8 mouse cellular contexts compared by ENCODE assay signal in genomic region chr5:136171363-136172341, GRCm38 (mm10). TPM values are rescaled to one million over a fixed set of nuclear protein-coding genes. Genes with fewer than 3 reads are reported as not detected.
A peak's percentile ranks its signal among the peaks of the same experiment; 100 is the strongest.
DNase-seq lines count a peak whose midpoint lies in the region; ATAC-seq and TF ChIP-seq lines count a peak whose summit lies in the region.

No protein-coding gene starts in this region.

- H3K27me3 ChIP-seq in Patski = no peaks in the 10 kb centered on the region
- no peaks in the 10 kb centered on the region for H3K27me3 ChIP-seq in forebrain, embryonic 16.5 days (replicated peaks; ENCODE audit: control insufficient read depth, insufficient read depth, low read length)
- no peaks in the 10 kb centered on the region for H3K27me3 ChIP-seq in limb, embryonic 14.5 days (ENCODE audit: control insufficient read depth, insufficient read depth, low read length)
- H3K27me3 ChIP-seq in midbrain, postnatal 0 days (ENCODE audit: insufficient read depth, low read length) = no peaks in the 10 kb centered on the region

- no peaks in the 10 kb centered on the region for H3K36me3 ChIP-seq in forebrain, embryonic 16.5 days (ENCODE audit: control insufficient read depth, insufficient read depth)
- no peaks in the 10 kb centered on the region; the same call in 1 of the 2 replicates for H3K36me3 ChIP-seq in limb, embryonic 14.5 days (ENCODE audit: control insufficient read depth, insufficient read depth, low read length)
- 0 out of 2 replicates have a peak, but pooled peaks cover 4% of the 10 kb centered on the region for H3K36me3 ChIP-seq in midbrain, postnatal 0 days (ENCODE audit: insufficient read depth, low read length)

- POLR2A ChIA-PET in Patski (lab: Charles Lee) = no interaction called here

- in situ Hi-C loops in Patski (cut with MboI; ENCODE audit: low pct_unique_long_range_greater_than_20kb) = no loop called here

- DNase-seq in layer of hippocampus, adult 9-11 months = peak; percentile 51
- DNase-seq in layer of hippocampus, adult 9-10 months (ENCODE audit: low spot score) = no peak
- peak; percentile 78 for DNase-seq in Patski (ENCODE audit: low read depth, low spot score)
- peak; percentile 50 for DNase-seq in limb, embryonic 14.5 days (ENCODE audit: low spot score)
- DNase-seq in midbrain, postnatal 0 days (ENCODE audit: low spot score) = no peak
- no peak for DNase-seq in yolk sac, embryonic 10.5 days (ENCODE audit: low spot score)
- no peak for DNase-seq in frontal cortex, postnatal 14 days (ENCODE audit: low spot score in 2 of 2)

- peak overlapping the region; percentile 94 for H3K4me2 ChIP-seq in forebrain, embryonic 16.5 days (ENCODE audit: low read length)
- H3K4me2 ChIP-seq in limb, embryonic 14.5 days (replicated peaks; ENCODE audit: low read depth, low read length, severe bottlenecking) = peak overlapping the region; percentile 93
- peak overlapping the region; percentile 81 for H3K4me2 ChIP-seq in midbrain, postnatal 0 days (ENCODE audit: low read depth, low read length, poor library complexity, severe bottlenecking)

- no peak for TF ChIP-seq CTCF in Patski (IDR thresholded peaks at IDR 0.05)
- no peak for TF ChIP-seq CTCF in midbrain, postnatal 0 days (IDR thresholded peaks at IDR 0.05)

- H3K9ac ChIP-seq in forebrain, embryonic 16.5 days (replicated peaks; ENCODE audit: low read depth, low read length) = peak overlapping the region; percentile 77
- H3K9ac ChIP-seq in limb, embryonic 14.5 days (ENCODE audit: low read depth, low read length, severe bottlenecking) = no peak overlapping the region
- peak overlapping the region; percentile 74; the same call in 1 of the 2 replicates for H3K9ac ChIP-seq in midbrain, postnatal 0 days (replicated peaks; ENCODE audit: low read length, poor library complexity, severe bottlenecking)

- ATAC-seq in Patski = peak; percentile 32
- no peak for ATAC-seq in forebrain, embryonic 16.5 days
- ATAC-seq in limb, embryonic 14.5 days (ENCODE audit: low FRiP score, low read depth) = no peak
- no peak for ATAC-seq in midbrain, postnatal 0 days (ENCODE audit: low FRiP score)

- H3K27ac ChIP-seq in forebrain, embryonic 16.5 days (ENCODE audit: low read length) = peak overlapping the region; percentile 77
- no peak overlapping the region for H3K27ac ChIP-seq in limb, embryonic 14.5 days (replicated peaks; ENCODE audit: low read depth, low read length)
- H3K27ac ChIP-seq in midbrain, postnatal 0 days (ENCODE audit: low read depth, low read length) = peak overlapping the region; percentile 84; the same call in 1 of the 2 replicates

- 32% methylated on average over 17 of the region's 17 CpGs for WGBS in forebrain, embryonic 16.5 days
- WGBS in limb, embryonic 14.5 days = 35% methylated on average over 17 of the region's 17 CpGs
- WGBS in midbrain, postnatal 0 days = 38% methylated on average over 17 of the region's 17 CpGs

- H3K4me1 ChIP-seq in forebrain, embryonic 16.5 days (replicated peaks; ENCODE audit: control insufficient read depth, insufficient read depth, low read length) = peaks cover 34% of the 10 kb centered on the region
- peaks cover 7% of the 10 kb centered on the region for H3K4me1 ChIP-seq in limb, embryonic 14.5 days (ENCODE audit: control insufficient read depth, insufficient read depth, low read length)
- H3K4me1 ChIP-seq in midbrain, postnatal 0 days (ENCODE audit: insufficient read depth, low read length) = peaks cover 5% of the 10 kb centered on the region; the same call in 1 of the 2 replicates

- peak overlapping the region; percentile 74 for H3K4me3 ChIP-seq in forebrain, embryonic 16.5 days (replicated peaks; ENCODE audit: low read length)
- H3K4me3 ChIP-seq in limb, embryonic 14.5 days (replicated peaks; ENCODE audit: low read length) = peak overlapping the region; percentile 60
- peak overlapping the region; percentile 55 for H3K4me3 ChIP-seq in midbrain, postnatal 0 days (ENCODE audit: low read depth, low read length)

- no peak for TF ChIP-seq POLR2A in limb, embryonic 14.5 days (IDR thresholded peaks at IDR 0.05; ENCODE audit: borderline replicate concordance, extremely low read depth, insufficient read depth, insufficient read length)

- CTCF ChIA-PET in Patski (lab: Charles Lee) = interaction anchor here (1.2 to 8.3 kb wide), 4 partner anchors 9 to 38 kb away, joined by 3 to 34 read pairs (median 4); no protein-coding TSS in a partner anchor

- H3K9me3 ChIP-seq in forebrain, embryonic 16.5 days (ENCODE audit: control insufficient read depth, low read length) = no peaks in the 10 kb centered on the region
- no peaks in the 10 kb centered on the region for H3K9me3 ChIP-seq in limb, embryonic 14.5 days (ENCODE audit: control insufficient read depth, low read length)
- H3K9me3 ChIP-seq in midbrain, postnatal 0 days (ENCODE audit: low read length) = no peaks in the 10 kb centered on the region

RNA-seq across cellular contexts. Expression of gene Orai2, which starts 1.1 kb away (rescaled TPM):
- polyA plus RNA-seq in Patski (2021) = 40.0 TPM
- polyA plus RNA-seq in forebrain, embryonic 16.5 days (2015; fragmentation: Nextera tagmentation; extraction: Ambion mirVana) = 41.1 and 44.2 TPM in 2 replicates
- polyA plus RNA-seq in limb, embryonic 14.5 days (2012; rRNA removed) = 13.7 and 18.4 TPM in 2 replicates
- 9.0 and 10.2 TPM in 2 replicates for polyA plus RNA-seq in limb, embryonic 14.5 days (2014; fragmentation: Nextera tagmentation; extraction: Ambion mirVana)
- 108 and 136 TPM in 2 replicates for total RNA-seq in midbrain, postnatal 0 days (2014; rRNA removed)
- 68.8 and 70.8 TPM in 2 replicates for polyA plus RNA-seq in midbrain, postnatal 0 days (2015; fragmentation: Nextera tagmentation; extraction: Ambion mirVana)

RNA-seq across cellular contexts. Expression of gene Prkrip1, which starts 27.1 kb away (rescaled TPM):
- polyA plus RNA-seq in Patski (2021) = 63.4 TPM
- 54.0 and 63.0 TPM in 2 replicates for polyA plus RNA-seq in forebrain, embryonic 16.5 days (2015; fragmentation: Nextera tagmentation; extraction: Ambion mirVana)
- polyA plus RNA-seq in limb, embryonic 14.5 days (2012; rRNA removed) = 20.4 and 32.4 TPM in 2 replicates
- 52.3 and 53.0 TPM in 2 replicates for polyA plus RNA-seq in limb, embryonic 14.5 days (2014; fragmentation: Nextera tagmentation; extraction: Ambion mirVana)
- total RNA-seq in midbrain, postnatal 0 days (2014; rRNA removed) = 7.9 and 24.0 TPM in 2 replicates
- polyA plus RNA-seq in midbrain, postnatal 0 days (2015; fragmentation: Nextera tagmentation; extraction: Ambion mirVana) = 64.9 and 68.9 TPM in 2 replicates

RNA-seq across cellular contexts. Expression of gene Alkbh4, which starts 35.7 kb away (rescaled TPM):
- 11.2 TPM for polyA plus RNA-seq in Patski (2021)
- 18.0 and 19.4 TPM in 2 replicates for polyA plus RNA-seq in forebrain, embryonic 16.5 days (2015; fragmentation: Nextera tagmentation; extraction: Ambion mirVana)
- polyA plus RNA-seq in limb, embryonic 14.5 days (2012; rRNA removed) = 20.0 and 28.9 TPM in 2 replicates
- polyA plus RNA-seq in limb, embryonic 14.5 days (2014; fragmentation: Nextera tagmentation; extraction: Ambion mirVana) = 15.0 and 16.1 TPM in 2 replicates
- 16.7 and 21.2 TPM in 2 replicates for total RNA-seq in midbrain, postnatal 0 days (2014; rRNA removed)
- polyA plus RNA-seq in midbrain, postnatal 0 days (2015; fragmentation: Nextera tagmentation; extraction: Ambion mirVana) = 15.0 and 17.6 TPM in 2 replicates

RNA-seq across cellular contexts. Expression of gene Lrwd1, which starts 35.8 kb away (rescaled TPM):
- polyA plus RNA-seq in Patski (2021) = 37.3 TPM
- 32.1 and 32.7 TPM in 2 replicates for polyA plus RNA-seq in forebrain, embryonic 16.5 days (2015; fragmentation: Nextera tagmentation; extraction: Ambion mirVana)
- polyA plus RNA-seq in limb, embryonic 14.5 days (2012; rRNA removed) = 59.4 and 71.7 TPM in 2 replicates
- 31.1 and 33.6 TPM in 2 replicates for polyA plus RNA-seq in limb, embryonic 14.5 days (2014; fragmentation: Nextera tagmentation; extraction: Ambion mirVana)
- 25.4 and 33.2 TPM in 2 replicates for total RNA-seq in midbrain, postnatal 0 days (2014; rRNA removed)
- 16.3 and 16.5 TPM in 2 replicates for polyA plus RNA-seq in midbrain, postnatal 0 days (2015; fragmentation: Nextera tagmentation; extraction: Ambion mirVana)

RNA-seq across cellular contexts. Expression of gene Polr2j, which starts 55.2 kb away (rescaled TPM):
- 147 TPM for polyA plus RNA-seq in Patski (2021)
- polyA plus RNA-seq in forebrain, embryonic 16.5 days (2015; fragmentation: Nextera tagmentation; extraction: Ambion mirVana) = 214 and 228 TPM in 2 replicates
- polyA plus RNA-seq in limb, embryonic 14.5 days (2012; rRNA removed) = 148 and 156 TPM in 2 replicates
- 245 and 251 TPM in 2 replicates for polyA plus RNA-seq in limb, embryonic 14.5 days (2014; fragmentation: Nextera tagmentation; extraction: Ambion mirVana)
- 129 and 142 TPM in 2 replicates for total RNA-seq in midbrain, postnatal 0 days (2014; rRNA removed)
- 230 and 237 TPM in 2 replicates for polyA plus RNA-seq in midbrain, postnatal 0 days (2015; fragmentation: Nextera tagmentation; extraction: Ambion mirVana)

Comparison
In these comparisons a context has a peak if more than half of its experiments do, and no peak if none do; other contexts are left out.
1. DNase-seq: peak in layer of hippocampus, adult 9-11 months (single experiment), Patski (single experiment) and limb, embryonic 14.5 days (single experiment); none in layer of hippocampus, adult 9-10 months (single experiment), midbrain, postnatal 0 days (single experiment), yolk sac, embryonic 10.5 days (single experiment) and frontal cortex, postnatal 14 days (0 of 2).
2. Peak in every context shown above with its lines, with median percentiles within 50 percentile points of each other: H3K4me2 ChIP-seq and H3K4me3 ChIP-seq.